13 mouse cellular contexts compared by ENCODE assay signal in the genomic region with DNA sequence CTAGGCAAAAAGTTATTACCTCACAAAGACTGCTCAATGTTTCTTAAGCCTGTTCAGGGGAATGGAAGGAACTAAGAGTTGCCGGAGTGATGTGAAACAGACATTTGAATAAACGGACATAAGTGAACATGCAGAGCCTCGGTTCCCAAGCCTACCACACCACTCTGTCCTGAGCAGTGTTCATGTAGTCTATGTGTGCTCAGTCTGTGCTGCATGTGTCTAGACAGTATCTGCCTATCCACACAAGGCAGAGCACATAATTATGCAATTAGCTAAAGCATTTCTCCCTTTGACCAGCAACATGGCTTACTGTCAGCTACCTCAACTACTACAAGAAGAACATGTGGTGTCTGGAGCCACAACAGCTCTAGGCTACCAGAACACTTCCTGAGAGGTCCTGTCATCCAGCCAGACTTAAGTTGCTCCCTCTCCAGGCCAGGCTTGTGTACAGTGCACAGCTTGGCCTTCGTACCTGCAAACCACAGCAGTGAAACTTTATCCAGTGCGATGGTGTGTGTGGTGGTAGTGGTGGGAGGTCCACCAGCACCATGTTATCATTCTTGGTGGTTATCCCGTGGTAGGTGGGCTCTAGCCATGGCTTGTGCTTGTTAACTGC. TPM values are rescaled to one million over a fixed set of nuclear protein-coding genes. Genes with fewer than 3 reads are reported as not detected.
DNase-seq lines count a peak whose midpoint lies in the region; ATAC-seq and TF ChIP-seq lines count a peak whose summit lies in the region.
"Not testable (repeated sequence)": the region's sequence is repeated elsewhere in the genome, so short reads cannot be mapped to it uniquely, and the experiment has no call there.
"Had no signal": no experiment of that assay in that cellular context is flagged by ENCODE, and none has a peak within 500 bp of the region (broad histone marks: within the 10 kb centered on the region; RNA-seq: fewer than 3 reads in every experiment).

No protein-coding gene starts in this region.

- peak; percentile 39 for ATAC-seq in Patski
- ATAC-seq in erythroid progenitor cell, adult 5-6 weeks (replicated peaks; ENCODE audit: low FRiP score, poor library complexity, severe bottlenecking): peak; percentile 76
- ATAC-seq in heart, embryonic 11.5 days (replicated peaks; ENCODE audit: insufficient number of reproducible peaks, low FRiP score, low TSS enrichment): 0 out of 2 replicates have a peak, but pooled peaks have one; percentile 31
- ATAC-seq in inflammation-experienced regulatory T-cells, adult 6 months: peak; percentile 17
- ATAC-seq in midbrain, embryonic 14.5 days (ENCODE audit: low FRiP score, low TSS enrichment): peak; percentile 58; the same call in 1 of the 2 replicates

- not testable (repeated sequence) for H3K4me3 ChIP-seq in heart, embryonic 11.5 days (ENCODE audit: low read depth, low read length); midbrain, embryonic 14.5 days (replicated peaks; ENCODE audit: low read depth, low read length)
- peak overlapping the region; percentile 2 for H3K4me3 ChIP-seq in megakaryocyte, embryonic 14.5 days (replicated peaks)

- not testable (repeated sequence) for H3K4me1 ChIP-seq in heart, embryonic 11.5 days (ENCODE audit: control insufficient read depth, insufficient read depth, low read length); megakaryocyte, embryonic 14.5 days; midbrain, embryonic 14.5 days (ENCODE audit: control insufficient read depth, insufficient read depth, low read length)

- H3K9me3 ChIP-seq in heart, embryonic 11.5 days (replicated peaks; ENCODE audit: control insufficient read depth, low read length): peaks cover 13% of the 10 kb centered on the region
- peaks cover 49% of the 10 kb centered on the region for H3K9me3 ChIP-seq in megakaryocyte, embryonic 14.5 days
- peaks cover 37% of the 10 kb centered on the region for H3K9me3 ChIP-seq in midbrain, embryonic 14.5 days (ENCODE audit: control insufficient read depth, low read length)

- H3K4me2 ChIP-seq in heart, embryonic 11.5 days; midbrain, embryonic 14.5 days (ENCODE audit: low read length): not testable (repeated sequence)

- in situ Hi-C loops in Patski (cut with MboI; ENCODE audit: low pct_unique_long_range_greater_than_20kb): loop anchor here (25.0 kb wide), 1 partner anchor 1791 kb away; no protein-coding TSS in a partner anchor

- not testable (repeated sequence) for H3K27ac ChIP-seq in heart, embryonic 11.5 days (ENCODE audit: low read depth, low read length); midbrain, embryonic 14.5 days (replicated peaks; ENCODE audit: low read depth, low read length)

- WGBS in heart, embryonic 11.5 days (ENCODE audit: insufficient replicate concordance): 66% methylated on average over 6 of the region's 6 CpGs
- 73% methylated on average over 6 of the region's 6 CpGs for WGBS in midbrain, embryonic 14.5 days

- POLR2A ChIA-PET in Patski (lab: Charles Lee): not testable (repeated sequence)

- H3K9ac ChIP-seq in heart, embryonic 11.5 days (ENCODE audit: low read depth, low read length); midbrain, embryonic 14.5 days (replicated peaks; ENCODE audit: low read length): not testable (repeated sequence)

- H3K27me3 ChIP-seq in Patski; heart, embryonic 11.5 days (ENCODE audit: control insufficient read depth, insufficient read depth, low read length); megakaryocyte, embryonic 14.5 days (replicated peaks); midbrain, embryonic 14.5 days (ENCODE audit: control insufficient read depth, insufficient read depth, low read length): not testable (repeated sequence)

- not testable (repeated sequence) for TF ChIP-seq CTCF in Patski (IDR thresholded peaks at IDR 0.05)

- CTCF ChIA-PET in Patski (lab: Charles Lee): not testable (repeated sequence)

- not testable (repeated sequence) for H3K36me3 ChIP-seq in heart, embryonic 11.5 days (ENCODE audit: control insufficient read depth, insufficient read depth, low read length); megakaryocyte, embryonic 14.5 days (replicated peaks; ENCODE audit: low read length); midbrain, embryonic 14.5 days (ENCODE audit: control insufficient read depth, insufficient read depth, low read length)

- not testable (repeated sequence) for DNase-seq in Patski (ENCODE audit: low read depth, low spot score); midbrain, embryonic 14.5 days

RNA-seq across cellular contexts. Expression of gene Zfp990, which starts 35.3 kb away (rescaled TPM):
- polyA plus RNA-seq in Patski (2021): 0.36 TPM
- total RNA-seq in erythroid progenitor cell, adult 5-6 weeks (2015; ENCODE audit: low replicate concordance): not detected in 2 replicates
- total RNA-seq in erythroid progenitor cell, adult 5-6 weeks (2017; ENCODE audit: low replicate concordance): not detected in 2 replicates
- 0.16 TPM in 1 of 2 replicates, not detected in the other for polyA plus RNA-seq in heart, embryonic 11.5 days (2014; fragmentation: Nextera tagmentation; extraction: Ambion mirVana)
- polyA plus RNA-seq in inflammation-experienced regulatory T-cells, adult 6 months (2017; shearing (Covaris generic)): 10 to 100 TPM in 1 of 3 experiments, 1 to 10 TPM in 1, not detected in 1; 9.5 to 18.0 TPM
- 0.08 TPM in 1 of 2 replicates, not detected in the other for polyA plus RNA-seq in megakaryocyte, embryonic 14.5 days (2012; ENCODE audit: insufficient read depth, low replicate concordance)
- 0.13 TPM in 1 of 2 replicates, not detected in the other for polyA plus RNA-seq in midbrain, embryonic 14.5 days (2014; fragmentation: Nextera tagmentation; extraction: Ambion mirVana)
- total RNA-seq: forebrain, postnatal 0 days; gastrocnemius, adult 18-20 months had no signal
- polyA plus RNA-seq: cerebellum, adult 2 months; embryonic facial prominence, embryonic 11.5 days; forebrain, embryonic 13.5 days; forebrain, postnatal 0 days; gonadal fat pad, adult 2 months; heart, embryonic 14.5 days had no signal

RNA-seq across cellular contexts. Expression of gene Gm13212, which starts 39.1 kb away (rescaled TPM):
- not detected for polyA plus RNA-seq in Patski (2021)
- 11.3 and 11.9 TPM in 2 replicates for total RNA-seq in erythroid progenitor cell, adult 5-6 weeks (2015; ENCODE audit: low replicate concordance)
- 0.30 and 5.6 TPM in 2 replicates for total RNA-seq in erythroid progenitor cell, adult 5-6 weeks (2017; ENCODE audit: low replicate concordance)
- 3.7 and 5.2 TPM in 2 replicates for polyA plus RNA-seq in heart, embryonic 11.5 days (2014; fragmentation: Nextera tagmentation; extraction: Ambion mirVana)
- polyA plus RNA-seq in inflammation-experienced regulatory T-cells, adult 6 months (2017; shearing (Covaris generic)): 10 to 100 TPM in 2 of 3 experiments, 1 to 10 TPM in 1; 8.8 to 13.2 (median 11.1) TPM
- 1.7 TPM in 1 of 2 replicates, not detected in the other for polyA plus RNA-seq in megakaryocyte, embryonic 14.5 days (2012; ENCODE audit: insufficient read depth, low replicate concordance)
- 0.05 and 0.20 TPM in 2 replicates for polyA plus RNA-seq in midbrain, embryonic 14.5 days (2014; fragmentation: Nextera tagmentation; extraction: Ambion mirVana)

Comparison
In these comparisons a context has a peak if more than half of its experiments do, and no peak if none do; other contexts are left out.
1. ATAC-seq: peak in every context shown above with its lines; median percentile 76 in erythroid progenitor cell, adult 5-6 weeks; 58 in midbrain, embryonic 14.5 days; 39 in Patski; 31 in heart, embryonic 11.5 days; 17 in inflammation-experienced regulatory T-cells, adult 6 months.